Mouse (Mus musculus) ovary, adult 18-20 months (tissue): ENCODE data around the gene Isg20l2.
"Not testable (repeated sequence)": the region's sequence is repeated elsewhere in the genome, so short reads cannot be mapped to it uniquely, and the experiment has no call there.

ENCODE experiments used
- DNase-seq: peaks from one replicate; pipeline ENCODE4 v3.0.0; 2022; ENCODE audit warnings: low spot score, mixed read lengths

The Isg20l2 gene

DNA sequence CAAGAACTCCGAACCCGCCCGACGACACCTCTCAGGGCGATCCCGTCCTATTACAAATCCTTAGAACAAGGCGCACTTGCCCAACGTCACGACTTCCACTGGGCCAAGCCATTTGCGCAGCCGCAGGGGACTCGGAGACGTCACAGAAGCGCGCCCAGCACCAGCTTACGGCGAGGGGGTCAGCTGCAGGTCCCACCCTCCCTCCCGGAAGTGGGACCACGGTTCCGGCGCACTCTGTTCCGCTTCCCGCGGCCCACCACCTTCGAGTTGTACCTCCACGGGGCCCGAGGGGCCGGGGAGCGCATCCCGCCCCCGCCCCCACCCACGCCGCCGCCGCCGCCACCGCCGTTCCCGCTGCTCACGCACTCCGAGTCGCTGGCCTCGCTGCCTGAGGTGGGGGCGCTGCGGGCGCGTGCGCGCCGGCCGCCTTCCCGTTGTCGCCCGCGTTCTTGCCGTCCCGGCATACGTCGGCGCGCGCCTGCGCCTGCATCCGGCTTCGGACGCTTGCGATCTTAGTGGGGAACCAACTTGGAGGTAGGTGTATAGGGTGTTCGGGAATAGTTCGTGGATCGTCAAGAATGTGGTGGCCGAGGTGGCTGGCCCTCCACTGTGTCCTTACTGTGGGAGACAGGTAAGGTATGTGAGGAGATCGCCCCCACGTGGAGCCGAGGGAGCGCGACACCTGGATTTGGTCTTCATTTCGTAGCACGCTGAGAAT is at the start of gene Isg20l2, which contains the start of gene Rrnad1:
Gene Isg20l2 (plus strand): TSS at position 237 of the 718 bp plus-strand sequence.
Gene Rrnad1 (minus strand): TSS at position 640 of the 718 bp plus-strand sequence.
- DNase-seq = peak; percentile 96

DNA sequence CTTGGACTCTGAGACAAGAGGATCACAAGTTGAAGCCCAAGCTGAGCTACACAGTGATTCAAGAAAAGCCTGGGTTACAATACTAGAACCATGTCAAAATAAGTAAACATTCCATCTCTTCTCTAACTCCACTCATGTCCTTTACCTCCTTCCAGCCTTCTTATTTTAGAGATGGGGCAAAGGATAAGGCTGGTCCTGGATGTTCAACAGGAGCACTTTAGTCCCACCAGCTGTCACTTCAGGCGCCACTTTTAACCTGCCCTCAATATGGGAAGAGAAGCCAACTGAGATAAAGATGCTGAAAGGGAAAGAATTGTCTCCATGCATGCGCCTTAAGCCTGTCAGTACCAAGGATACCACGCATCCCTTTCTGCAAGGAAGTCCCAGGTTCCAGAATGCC is 45.8 kb upstream of the Isg20l2 start:
- DNase-seq = no peak

DNA sequence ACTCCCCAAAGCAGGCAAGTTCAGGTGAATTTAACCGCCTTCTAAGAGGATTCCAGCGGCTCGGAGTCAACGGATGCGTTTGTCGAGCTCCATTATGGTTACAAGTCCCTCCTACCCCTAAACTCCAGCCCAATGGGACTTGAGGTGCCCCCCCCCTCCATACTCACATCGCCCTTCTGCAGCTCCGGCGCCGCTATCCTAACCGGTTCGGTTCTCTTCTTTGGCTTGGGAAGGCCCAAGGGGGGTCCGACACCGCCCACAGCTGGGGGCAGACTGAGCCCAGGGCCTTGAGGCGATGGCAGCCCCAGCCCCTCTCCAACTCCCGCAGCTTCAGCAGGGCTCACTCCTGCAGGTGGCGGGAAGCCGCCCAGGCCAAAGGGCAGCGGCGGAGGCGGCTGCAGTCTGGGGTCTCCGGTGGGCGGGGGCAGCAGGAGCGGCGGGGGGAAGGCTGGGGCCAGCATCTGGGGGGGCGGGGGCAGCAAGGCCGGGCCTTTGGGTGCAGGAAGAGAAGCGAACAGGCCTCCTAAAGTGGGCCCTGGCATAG is 45.3 kb upstream of the Isg20l2 start:
- DNase-seq = peak; percentile 24

DNA sequence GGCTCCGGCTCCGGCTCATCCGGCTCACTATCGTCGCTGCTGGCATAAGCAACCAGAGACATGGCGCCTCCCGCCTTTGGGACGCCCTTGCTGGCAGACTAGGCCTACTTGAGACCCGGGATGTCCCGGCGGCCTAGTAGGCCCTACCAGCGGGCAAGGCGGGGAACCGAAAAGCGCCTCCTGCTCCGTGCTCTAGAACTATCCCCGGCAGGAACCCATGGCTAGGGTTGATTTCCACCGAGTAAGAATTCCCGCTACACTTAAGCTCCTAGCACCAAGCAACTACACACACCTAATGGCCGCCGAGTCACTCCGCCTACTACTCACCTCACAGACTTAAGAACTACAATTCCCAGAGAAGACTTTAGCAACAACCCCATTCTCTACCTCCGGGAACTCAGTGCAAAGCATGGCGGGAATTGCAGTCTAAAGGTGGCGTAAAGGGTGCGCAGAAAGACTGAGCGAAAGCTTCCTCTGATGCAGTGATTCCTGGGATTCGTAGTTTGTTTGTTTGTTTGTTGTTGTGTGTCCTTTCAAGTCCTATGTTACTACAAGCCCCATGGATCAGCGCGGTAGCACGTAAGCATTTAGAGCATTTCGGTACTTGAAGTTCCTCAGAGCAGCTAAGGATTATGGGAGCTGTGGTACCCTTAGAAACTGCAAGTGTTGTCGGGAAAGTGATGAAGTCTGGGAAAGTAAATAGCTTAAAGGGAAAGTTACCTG is 44.7 kb upstream of the Isg20l2 start, which contains the start of gene Prcc:
Gene Prcc (minus strand): TSS at position 328 of the 723 bp plus-strand sequence.
- peak; percentile 95 for DNase-seq

DNA sequence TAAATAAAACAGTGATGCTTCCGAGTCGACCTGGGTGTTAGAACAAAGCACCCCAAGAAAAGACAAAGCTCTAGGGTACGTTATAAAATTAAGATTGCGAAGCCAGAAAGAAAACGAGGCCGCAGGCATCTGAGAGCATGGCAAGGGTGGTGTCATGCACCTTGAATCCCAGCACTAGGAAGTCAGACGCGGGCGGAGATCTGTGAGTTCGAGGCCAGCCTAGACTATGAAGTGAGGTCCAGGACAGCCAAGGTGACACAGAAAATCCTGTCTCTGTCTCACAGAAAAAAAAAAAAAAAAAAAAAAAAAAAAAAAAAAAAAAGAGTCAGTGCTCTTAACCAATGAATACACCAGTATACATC is 44.1 kb upstream of the Isg20l2 start:
- no peak for DNase-seq

DNA sequence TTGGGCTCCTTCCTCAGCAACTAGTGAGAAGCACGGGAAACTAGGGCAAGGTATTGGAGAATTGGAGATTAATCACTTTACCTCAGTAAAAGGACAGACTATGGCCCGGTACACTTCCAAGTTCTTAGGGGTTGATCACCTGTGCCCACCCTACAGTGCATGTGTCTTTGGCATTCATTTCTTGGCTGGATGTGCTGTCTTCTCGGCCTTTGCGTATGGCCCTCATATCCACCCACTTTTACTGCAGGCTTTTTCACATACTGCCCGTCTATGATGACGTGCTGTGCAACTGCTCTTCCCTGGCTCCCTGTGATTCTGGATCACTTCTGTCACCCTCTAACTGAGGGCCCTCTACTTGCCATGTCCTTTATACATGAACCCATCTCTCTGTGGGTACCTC is 43.7 kb upstream of the Isg20l2 start:
- no peak for DNase-seq

DNA sequence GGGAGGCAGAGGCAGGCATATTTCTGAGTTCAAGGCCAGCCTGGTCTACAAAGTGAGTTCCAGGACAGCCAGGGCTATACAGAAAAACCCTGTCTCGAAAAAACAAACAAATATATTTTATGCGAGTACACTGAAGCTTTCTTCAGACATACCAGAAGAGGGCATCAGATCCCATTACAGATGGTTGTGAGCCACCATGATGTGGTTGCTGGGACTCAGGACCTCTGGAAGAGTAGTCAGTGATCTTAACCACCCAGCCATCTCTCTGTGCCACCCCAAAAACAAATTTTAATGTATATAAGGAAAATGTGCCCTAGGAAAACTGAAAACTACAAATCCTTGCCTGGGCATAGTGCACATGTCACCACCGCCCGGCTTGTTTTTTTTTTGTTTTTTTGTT is 42.7 kb upstream of the Isg20l2 start:
- DNase-seq = not testable (repeated sequence)

DNA sequence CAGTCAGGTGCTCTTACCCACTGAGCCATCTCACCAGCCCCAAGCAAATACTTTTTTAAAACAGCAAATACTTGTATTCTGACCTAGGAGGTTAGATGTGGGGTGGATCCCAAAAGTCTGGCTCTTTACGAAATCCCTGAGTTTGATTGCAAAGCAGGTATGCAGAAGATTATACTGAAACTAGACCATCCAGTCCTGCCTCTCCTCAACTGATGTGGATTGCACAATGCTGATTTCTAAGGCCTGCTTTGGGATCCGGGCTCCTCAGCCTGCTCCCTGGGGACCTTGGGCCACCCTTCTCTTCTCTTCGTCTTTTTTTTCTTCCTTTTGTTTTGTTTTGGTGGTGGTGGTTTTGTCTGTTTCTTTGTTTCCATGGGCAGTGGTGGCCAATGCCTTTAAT is 38.6 kb upstream of the Isg20l2 start:
- DNase-seq = no peak

DNA sequence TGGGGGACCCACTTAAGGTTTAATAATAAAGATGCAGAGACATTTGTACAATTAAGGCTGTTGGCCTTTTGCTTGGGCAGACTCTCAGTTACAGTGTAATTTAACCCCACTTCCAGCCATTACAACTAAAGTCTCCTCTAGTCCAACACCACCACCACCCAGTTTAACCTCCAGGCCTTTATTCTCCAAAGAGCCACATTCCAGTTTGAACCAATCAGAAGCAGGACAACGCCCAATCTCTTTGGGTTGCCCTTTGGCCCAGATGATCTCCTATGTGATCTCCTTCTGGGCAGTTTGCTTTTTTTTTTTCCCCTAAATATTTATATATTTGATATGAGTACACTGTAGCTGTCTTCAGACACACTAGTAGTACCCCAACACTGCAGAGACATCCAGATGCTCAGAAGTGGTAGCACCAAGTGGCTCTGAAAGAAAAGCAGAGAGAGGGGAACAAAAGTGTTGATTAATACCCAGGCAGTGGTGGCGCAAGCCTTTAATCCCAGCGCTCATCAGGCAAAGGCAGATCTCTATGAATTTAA is 36.7 kb upstream of the Isg20l2 start:
- DNase-seq = no peak

DNA sequence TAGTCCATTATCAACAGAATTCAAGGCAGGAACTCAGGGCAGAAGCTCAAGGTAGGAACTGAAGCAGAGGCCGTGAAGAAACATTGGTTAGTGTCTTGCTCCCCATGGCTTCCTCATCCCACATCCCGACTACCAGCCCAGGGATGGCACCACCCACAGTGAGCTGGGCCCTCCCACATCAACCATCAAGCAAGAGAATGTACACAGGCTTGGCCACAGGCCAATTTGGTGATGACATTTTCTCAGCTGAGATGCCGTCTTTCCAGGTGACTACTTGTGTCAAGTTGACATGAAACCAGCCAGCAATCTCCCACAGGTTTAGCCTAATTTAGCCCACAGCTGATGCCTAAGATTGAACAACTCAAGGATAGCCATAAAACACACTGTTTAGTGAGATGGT is 30.8 kb upstream of the Isg20l2 start:
- DNase-seq = no peak

DNA sequence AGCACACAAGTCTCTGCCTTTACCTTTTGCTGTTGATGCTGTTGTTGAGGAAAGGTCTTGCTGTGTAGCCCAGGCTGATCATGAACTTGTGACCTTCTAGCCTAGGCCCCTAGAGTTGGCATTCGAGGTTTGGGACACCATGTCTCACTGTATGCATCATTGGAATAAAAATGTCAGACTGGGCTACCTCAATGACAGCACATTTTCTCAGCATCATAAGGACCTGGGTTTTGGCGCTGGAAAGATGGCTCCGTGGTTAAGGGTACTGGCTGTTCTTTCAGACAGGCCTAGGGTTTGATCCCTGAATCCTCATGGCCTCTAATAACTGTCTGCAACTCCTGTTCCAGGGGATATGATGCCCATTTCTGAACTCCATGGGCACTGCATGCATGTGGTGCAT is 30.3 kb upstream of the Isg20l2 start:
- no peak for DNase-seq

DNA sequence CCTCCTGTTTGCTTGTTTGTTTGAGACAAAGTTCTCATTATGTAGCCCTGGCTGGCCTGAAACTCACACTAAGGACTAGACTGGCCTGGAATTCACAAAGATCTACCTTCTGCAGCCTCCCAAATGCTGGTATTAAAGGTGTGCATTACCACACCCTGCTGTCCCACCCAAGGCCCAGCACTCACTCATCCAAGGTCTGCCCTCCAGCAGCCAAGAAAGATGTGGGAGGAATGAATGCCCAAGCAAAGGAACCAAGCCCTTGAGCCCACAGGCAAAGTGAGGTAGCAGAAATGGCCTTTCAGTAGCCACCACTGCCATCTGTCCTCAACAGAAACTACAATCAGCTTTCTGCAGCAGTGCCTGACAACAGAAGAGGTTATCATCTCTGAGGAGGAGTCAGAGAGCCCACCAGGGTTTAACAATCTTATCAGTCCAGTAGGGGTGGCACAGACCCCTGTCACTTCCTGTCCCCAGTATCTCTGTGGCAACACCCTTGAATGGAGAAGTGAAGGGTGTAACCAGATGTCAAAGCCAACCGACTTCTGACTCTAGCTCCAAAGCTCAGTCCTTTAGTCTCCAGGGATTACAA is 29.0 kb upstream of the Isg20l2 start:
- DNase-seq = no peak

DNA sequence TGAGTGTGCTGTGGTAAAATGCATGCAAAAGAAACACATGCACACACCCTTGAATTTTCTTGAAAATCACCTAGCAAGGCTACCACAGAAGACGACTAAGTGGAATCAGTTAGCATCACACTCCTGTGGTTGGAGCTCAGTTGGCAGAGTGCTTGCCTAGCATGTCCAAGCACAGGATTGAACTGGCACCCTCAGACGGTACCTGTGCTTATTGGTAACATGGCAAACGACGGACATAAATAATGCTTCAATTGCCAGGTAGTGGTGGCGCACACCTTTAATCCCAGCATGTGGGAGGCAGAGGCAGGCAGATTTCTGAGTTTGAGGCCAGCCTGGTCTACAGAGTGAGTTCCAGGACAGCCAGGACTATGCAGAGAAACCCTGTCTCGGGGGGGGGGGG is 28.2 kb upstream of the Isg20l2 start:
- DNase-seq = not testable (repeated sequence)

DNA sequence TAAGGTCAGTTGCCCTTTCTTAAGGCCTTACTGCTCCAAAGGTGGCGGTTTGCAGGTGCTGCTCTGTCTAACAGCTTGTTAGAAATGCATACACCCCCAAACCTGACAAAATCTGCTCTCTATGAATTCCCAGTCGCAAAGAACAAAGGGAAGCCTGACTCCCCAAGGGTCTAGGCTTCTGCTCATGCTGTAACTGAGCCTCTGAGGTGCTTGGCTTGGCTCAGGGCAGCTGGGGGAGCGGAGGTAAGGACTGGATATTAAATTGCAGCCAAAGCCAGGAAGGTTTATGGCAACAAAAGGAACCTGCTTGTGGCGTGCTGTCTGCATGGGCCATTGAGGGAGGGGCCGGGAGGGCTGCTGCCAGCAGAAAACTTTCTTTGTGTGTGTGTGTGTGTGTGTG is 26.3 kb upstream of the Isg20l2 start:
- DNase-seq = no peak

DNA sequence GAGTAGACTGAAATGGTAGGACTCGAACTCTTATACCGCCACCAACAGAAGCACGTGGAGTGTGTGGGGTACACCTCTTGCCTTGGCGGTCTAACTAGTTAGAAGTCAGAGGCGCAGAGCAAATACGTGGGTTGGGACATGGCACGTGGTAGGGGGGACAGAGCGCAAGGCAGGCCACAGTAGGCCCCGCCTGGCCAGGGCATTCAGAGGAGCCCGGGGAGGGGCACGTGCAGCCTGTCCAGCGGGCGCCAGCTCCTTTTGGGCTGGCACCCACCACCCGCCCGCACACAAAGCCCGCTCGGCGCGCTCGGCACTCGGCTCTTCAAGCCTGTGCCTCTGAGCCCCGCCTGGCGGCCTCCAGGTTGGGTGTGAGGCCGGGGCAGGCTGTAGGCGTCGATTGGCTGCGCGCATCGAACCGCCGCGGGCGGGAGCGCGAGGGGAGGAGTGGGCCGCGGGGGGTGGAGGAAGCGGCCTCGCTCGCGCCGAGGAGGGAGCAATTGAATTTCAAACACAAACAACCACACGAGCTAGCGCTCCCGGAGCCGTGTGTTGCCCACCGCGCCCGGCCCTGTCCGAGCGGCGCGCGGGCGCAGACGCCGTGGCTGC is 24.1 kb upstream of the Isg20l2 start, which contains the start of gene Hdgf:
Gene Hdgf (plus strand): TSS at position 442 of the 606 bp plus-strand sequence.
- DNase-seq = peak; percentile 96

DNA sequence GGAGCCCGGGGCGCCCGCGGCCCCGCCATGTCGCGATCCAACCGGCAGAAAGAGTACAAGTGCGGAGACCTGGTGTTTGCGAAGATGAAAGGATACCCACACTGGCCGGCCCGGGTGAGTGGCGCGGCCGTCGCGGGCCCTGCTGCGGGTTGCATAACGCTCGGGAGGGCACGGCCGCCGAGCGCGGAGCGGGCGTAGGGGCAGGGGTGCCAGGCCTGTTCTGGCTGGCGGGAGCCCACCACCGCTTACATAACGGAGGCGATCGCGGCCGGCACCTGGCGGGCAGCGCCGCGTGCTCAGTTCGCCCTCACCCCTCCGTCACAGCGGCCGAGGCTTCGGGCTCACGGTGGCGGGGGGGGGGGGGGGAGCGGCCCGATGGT is 23.5 kb upstream of the Isg20l2 start:
- DNase-seq = no peak

DNA sequence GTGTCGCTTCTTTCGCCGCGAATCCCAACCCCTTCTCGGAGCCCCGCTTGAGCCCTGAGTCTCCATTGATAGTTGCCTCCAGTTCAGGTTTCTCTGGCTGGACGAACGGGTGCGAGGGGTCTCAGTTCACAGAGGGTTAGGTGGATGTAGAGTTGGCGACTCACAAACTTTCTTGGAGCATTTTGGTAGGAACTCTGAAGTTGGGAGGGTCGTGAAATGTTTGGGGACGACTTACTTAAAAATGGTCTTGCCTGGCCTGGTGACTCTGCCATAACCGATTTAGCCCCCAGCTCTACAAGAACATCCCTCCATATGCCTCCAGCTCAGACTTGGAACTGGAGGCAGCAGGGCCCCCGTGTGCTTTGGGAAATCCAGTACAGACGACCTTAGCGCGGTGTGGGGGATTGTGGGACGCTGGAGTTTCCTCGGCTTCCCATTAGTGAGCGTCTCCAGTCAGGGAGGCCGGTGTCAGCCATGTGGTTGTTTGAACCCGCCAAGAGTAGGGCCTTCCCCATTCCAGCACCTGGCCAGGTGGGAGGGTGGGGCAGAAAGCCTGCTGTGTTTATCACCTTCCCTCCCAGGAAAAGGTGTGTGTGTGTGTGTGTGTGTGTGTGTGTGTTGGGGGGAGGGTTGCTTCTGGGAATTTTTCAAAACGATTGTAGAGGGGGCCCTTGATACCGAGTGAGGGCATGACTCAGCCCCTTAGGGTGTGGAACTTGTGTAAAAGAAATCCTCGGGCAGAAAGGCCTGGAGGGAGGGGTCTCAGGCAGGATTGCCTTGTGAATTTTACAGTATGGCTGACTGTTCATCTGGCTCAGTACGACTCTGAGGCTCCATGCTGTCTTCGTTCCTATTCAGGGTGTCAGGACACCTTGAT is 22.9 kb upstream of the Isg20l2 start:
- no peak for DNase-seq

DNA sequence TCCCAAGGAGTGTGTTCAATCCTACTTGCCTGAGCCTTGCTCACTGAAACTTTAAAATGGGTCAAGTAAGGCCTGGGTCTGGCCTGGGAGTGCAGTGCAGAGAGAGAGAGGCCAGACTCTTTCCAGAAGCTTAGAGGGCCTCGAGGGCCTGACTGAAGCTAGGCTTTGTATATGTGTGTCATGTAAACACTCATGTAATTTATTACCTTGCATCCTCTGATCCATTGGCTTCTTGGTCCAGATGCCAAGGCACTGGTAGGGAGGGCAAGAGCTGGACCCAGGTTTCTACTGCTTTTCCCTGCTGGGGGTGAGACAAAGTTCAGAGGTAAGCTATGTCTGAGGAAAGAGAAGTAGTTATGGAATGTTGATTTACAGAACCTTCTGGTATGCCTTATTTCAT is 22.2 kb upstream of the Isg20l2 start:
- DNase-seq = no peak

DNA sequence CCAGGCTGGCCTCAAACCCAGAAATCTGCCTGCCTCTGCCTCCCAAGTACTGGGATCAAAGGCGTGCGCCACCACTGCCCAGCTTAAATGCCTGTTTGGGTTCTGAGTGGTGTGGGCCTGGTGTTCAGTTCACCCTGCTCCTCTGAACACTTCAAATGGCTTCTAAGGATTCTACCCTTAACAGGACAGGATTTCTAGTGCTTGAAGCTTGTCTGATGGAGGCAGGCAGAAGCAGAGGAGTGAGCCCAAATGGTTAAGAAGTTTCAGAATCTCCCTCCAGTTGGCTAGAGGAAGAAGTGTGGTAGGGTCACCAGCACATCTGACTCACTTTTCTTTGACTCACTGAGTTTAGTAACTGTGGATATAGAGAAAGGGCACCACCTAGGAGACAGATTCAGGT is 20.7 kb upstream of the Isg20l2 start:
- DNase-seq = no peak

DNA sequence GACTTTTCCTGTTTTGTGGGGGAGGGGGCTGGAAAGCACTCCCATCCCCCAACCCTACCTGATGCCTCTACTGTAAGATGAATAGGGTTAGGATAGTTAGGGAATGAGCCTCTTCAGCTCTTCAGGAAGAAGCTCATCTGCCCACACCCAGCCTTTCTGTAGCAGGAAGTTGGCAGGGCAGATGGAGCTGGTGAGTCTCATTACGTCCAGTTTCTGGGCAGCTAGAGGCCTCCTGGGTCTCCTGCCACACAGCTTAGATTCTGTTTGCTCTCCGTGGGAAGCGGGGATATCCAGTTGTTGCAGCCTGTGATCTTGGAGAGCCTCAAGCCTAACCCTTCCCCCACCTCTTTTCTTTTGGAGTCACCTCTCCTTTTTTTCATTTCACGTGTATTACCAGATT is 20.2 kb upstream of the Isg20l2 start:
- DNase-seq = no peak

DNA sequence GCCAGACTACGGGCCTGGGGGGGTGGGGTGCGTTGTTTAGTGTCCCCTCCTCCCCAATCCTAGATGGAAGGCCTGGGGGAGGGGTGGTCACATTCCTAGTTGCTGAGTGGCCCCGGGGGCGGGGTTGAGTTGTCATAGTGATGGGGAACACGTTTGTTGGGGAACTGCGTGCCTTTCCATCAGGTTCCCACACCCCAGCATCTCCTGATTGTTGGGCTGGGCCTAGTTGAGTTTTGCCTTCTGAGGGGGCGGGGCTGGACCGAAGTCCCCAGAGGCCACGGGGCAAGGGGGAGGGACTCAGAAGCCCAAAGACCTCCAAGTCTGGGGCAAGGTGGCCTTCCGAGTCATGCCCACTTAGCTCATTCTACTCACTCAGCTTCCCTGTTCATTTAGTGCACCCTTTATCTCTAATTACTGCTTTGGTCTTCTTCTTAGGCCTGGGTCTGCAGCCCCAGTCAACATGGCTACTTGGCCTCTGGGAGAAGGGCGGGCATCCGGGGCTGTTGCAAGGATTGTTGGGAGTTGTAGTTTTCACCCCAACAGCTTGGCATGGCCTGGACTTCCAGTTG is 19.5 kb upstream of the Isg20l2 start:
- peak; percentile 73 for DNase-seq
